Mouse (Mus musculus) midbrain, embryonic 12.5 days (tissue): ENCODE results near the gene Wipf1. TPM values are rescaled to one million over a fixed set of nuclear protein-coding genes. Genes with fewer than 3 reads are reported as not detected.

Experiments
- ATAC-seq: fragments of 200-750 bp; cut with Nextera tagmentation; 2 replicates; pipeline ENCODE4 v1.8.0; 2017; ENCODE audit warnings: low read depth, moderate TSS enrichment, moderate library complexity; ENCODE audit not compliant: low FRiP score
- H3K27ac ChIP-seq: fragments of 300-500 bp; sonication (generic); replicated peaks from 2 replicates; pipeline ENCODE4 v1.5.1; 2016; ENCODE audit warnings: mild to moderate bottlenecking
- H3K27me3 ChIP-seq: fragments of 300-500 bp; sonication (generic); 2 replicates; pipeline ENCODE4 v1.6.1; 2016; ENCODE audit warnings: mild to moderate bottlenecking
- H3K36me3 ChIP-seq: fragments of 300-500 bp; sonication (generic); 2 replicates; pipeline ENCODE4 v1.6.1; 2016
- H3K4me1 ChIP-seq: fragments of 300-500 bp; sonication (generic); 2 replicates; pipeline ENCODE4 v1.6.1; 2016
- H3K4me2 ChIP-seq: fragments of 300-500 bp; sonication (generic); replicated peaks from 2 replicates; pipeline ENCODE4 v1.6.1; 2016; ENCODE audit warnings: mild to moderate bottlenecking, moderate library complexity
- H3K4me3 ChIP-seq: fragments of 300-500 bp; sonication (generic); 2 replicates; pipeline ENCODE4 v1.5.1; 2016; ENCODE audit warnings: mild to moderate bottlenecking
- H3K9ac ChIP-seq: fragments of 300-500 bp; sonication (generic); replicated peaks from 2 replicates; pipeline ENCODE4 v1.6.1; 2016; ENCODE audit warnings: mild to moderate bottlenecking, moderate library complexity
- H3K9me3 ChIP-seq: fragments of 300-500 bp; sonication (generic); 2 replicates; pipeline ENCODE4 v1.6.1; 2016; ENCODE audit warnings: mild to moderate bottlenecking
- WGBS: fragments of 180-500 bp; shearing (Covaris S2); methylation state at CpG from one replicate; pipeline ENCODE4 v1.1.7; 2016; 5-methylcytosine and 5-hydroxymethylcytosine counted together
- polyA plus RNA-seq: library from polyadenylated mRNA; unstranded; fragments of >200 nt; fragmentation: Nextera tagmentation; extraction: Ambion mirVana; gene quantifications from 2 replicates; pipeline ENCODE4 v1.2.1, GENCODE M21; 2016

The Wipf1 gene
- polyA plus RNA-seq, 1 experiment from 2014 or later, result 5.3 TPM

DNA sequence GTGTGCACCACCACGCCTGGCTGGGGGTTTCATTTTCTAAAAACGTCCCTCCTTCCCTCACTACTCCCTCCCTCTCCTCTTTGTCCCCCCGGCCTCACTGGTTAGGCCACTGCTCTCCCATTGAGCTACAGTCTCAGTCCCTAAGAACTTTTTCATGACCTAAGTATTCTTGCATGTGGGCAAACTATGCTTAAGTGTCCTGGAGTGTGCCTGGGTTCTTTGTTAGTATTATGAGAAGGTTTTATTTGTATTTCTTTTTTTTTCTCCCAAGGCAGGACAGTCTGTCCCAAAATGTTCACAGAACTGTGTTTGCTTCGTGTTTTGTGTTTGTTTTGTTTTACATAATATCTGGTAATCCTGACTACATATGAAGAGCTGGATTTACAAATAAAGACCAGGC lies 121.9 kb downstream of the Wipf1 start:
- Histone ChIP-seq H3K4me3 (no peak overlapping the region), H3K4me1 (no peaks in the 10 kb centered on the region), H3K27me3 (no peaks in the 10 kb centered on the region), H3K36me3 (no peaks in the 10 kb centered on the region), H3K9me3 (no peaks in the 10 kb centered on the region), H3K27ac (no peak overlapping the region), H3K9ac (no peak overlapping the region), H3K4me2 (no peak overlapping the region)
- WGBS, result 59% methylated on average over 4 of the region's 4 CpGs
- ATAC-seq, result no peak

DNA sequence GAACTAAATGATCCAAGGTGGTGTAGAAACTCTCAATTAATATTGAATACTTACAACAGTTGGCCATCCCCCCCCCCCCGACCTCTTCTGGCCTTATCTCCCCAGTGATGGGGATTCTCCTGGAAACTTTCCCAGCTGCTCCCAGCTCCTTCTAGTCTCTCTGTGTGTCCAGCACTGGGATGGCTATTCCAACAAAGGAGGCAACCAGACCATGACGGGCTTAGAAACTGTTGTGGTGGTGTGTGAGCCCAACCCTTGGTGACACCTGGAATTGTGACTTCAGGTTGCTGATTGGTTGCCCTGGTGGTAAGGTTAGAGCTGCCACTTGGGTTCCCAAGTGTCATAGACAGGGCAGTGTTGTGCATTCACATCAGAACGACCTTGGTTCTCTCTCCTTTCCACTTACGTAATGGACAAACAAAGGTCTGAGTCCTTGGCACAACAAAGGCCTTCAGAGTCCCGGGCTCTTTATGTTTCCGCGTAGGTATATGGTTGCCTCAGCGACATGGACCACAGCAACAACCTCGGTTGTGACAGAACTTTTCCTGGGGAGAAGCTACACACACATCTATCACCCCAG lies 123.1 kb downstream of the Wipf1 start:
- Histone ChIP-seq H3K9ac (no peak overlapping the region), H3K4me2 (no peak overlapping the region), H3K9me3 (no peaks in the 10 kb centered on the region), H3K27ac (no peak overlapping the region), H3K36me3 (no peaks in the 10 kb centered on the region), H3K4me3 (no peak overlapping the region), H3K4me1 (no peaks in the 10 kb centered on the region), H3K27me3 (no peaks in the 10 kb centered on the region)
- ATAC-seq, result no peak
- WGBS, result 87% methylated on average over 9 of the region's 9 CpGs

DNA sequence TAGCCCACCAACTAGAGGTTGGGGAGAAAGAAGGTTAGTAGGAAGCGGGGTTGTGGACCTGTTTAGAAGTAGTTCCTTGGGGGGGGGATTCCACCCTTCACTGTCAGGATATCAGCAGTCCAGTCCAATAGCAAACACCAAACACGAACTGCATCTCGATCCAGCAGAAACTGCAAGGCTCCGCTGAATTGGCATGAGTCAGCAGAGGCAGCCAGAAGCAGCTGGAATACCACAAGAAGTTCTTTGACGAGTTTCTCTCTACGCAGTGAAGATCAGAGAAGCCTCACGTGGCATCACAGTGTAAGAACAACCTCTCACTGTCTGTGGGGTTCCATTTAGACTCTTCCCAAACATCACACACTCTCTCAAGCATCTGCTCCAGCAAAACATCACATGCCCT lies 124.6 kb downstream of the Wipf1 start:
- WGBS, result 92% methylated on average over 7 of the region's 7 CpGs
- H3K27ac ChIP-seq, result no peak overlapping the region

DNA sequence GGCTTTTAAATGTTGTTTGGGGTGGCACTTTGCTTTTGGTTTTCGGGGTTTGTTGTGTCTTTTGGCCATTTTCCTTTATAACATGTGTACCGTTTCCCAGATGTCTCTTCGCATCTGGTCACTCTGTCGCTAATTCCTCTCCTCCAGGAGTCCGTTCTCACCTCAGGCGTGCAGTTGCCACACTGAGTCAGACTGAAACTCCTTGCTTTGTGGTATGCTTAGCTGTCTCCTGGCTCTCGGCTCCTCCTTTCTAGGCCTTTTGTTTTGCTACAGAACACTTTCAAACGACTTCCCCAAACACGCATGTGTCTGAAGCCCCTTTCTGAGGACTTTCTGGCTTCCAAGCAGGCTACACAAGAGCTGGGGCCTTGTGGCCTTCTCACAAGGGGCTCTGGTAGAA lies 125.1 kb downstream of the Wipf1 start:
- Histone ChIP-seq H3K9me3 (no peaks in the 10 kb centered on the region), H3K4me3 (no peak overlapping the region), H3K27ac (no peak overlapping the region), H3K27me3 (no peaks in the 10 kb centered on the region), H3K36me3 (no peaks in the 10 kb centered on the region), H3K4me2 (no peak overlapping the region), H3K9ac (no peak overlapping the region), H3K4me1 (no peaks in the 10 kb centered on the region)
- 87% methylated on average over 9 of the region's 9 CpGs for WGBS
- ATAC-seq, result no peak

More for the DNA sequence above, 124.6 kb downstream of the Wipf1 start:
- Histone ChIP-seq H3K4me2 (no peak overlapping the region), H3K4me3 (no peak overlapping the region), H3K9ac (no peak overlapping the region), H3K4me1 (no peaks in the 10 kb centered on the region), H3K36me3 (no peaks in the 10 kb centered on the region), H3K9me3 (no peaks in the 10 kb centered on the region), H3K27me3 (no peaks in the 10 kb centered on the region)
- ATAC-seq, result no peak

DNA sequence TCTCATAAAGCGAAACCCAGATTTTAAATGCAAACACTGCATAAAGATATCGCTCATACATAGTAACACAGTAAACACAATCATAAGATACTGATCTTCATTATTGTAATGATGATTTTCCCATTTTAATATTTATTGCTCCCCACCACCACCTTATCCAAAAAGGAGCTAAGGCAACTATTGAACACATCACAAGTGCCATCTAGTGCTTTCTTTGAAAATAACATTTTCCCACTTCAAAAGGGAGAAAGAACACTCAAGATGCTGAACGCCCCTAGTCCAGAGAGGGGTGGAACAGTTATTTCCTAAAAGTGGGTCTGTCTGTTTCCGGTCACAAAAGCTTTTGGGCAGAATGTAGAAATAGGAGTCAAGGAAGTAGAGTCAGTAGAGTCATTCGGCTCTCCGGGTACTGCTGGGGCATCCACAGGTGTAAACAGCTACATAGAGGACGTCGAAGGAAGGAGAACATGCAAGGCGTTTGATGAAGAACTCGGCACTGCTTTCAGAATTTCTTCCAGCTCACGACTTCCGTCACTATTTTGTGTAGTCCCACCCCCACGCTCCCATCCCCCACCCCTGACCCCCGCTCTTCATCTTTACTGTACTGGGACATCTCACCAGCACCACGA lies 126.0 kb downstream of the Wipf1 start:
- no peaks in the 10 kb centered on the region for H3K27me3 ChIP-seq
- H3K9me3 ChIP-seq, result no peaks in the 10 kb centered on the region
- no peaks in the 10 kb centered on the region for H3K36me3 ChIP-seq
- no peaks in the 10 kb centered on the region for H3K4me1 ChIP-seq
- WGBS, result 87% methylated on average over 15 of the region's 15 CpGs
- no peak overlapping the region for H3K9ac ChIP-seq
- no peak overlapping the region for H3K4me2 ChIP-seq
- ATAC-seq, result no peak
- no peak overlapping the region for H3K4me3 ChIP-seq
- no peak overlapping the region for H3K27ac ChIP-seq

DNA sequence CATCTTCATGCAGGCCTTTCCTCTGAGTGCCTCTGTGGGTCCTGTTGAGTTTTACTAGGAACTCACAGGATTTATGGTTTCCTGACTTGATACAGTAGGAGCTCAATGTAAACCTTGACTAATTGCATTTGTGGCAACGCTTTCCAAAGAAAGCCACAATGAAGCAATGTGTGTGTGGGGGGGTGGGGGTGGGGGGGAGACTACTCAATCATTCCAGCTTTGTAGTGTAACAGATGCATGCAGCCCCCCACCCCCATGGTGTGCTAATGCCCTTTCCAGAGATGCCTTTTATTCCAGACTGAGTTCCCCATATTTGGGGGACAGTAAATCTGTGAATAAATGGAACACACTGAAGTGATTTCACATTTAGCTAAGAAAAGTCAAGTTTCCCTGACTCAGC lies 127.8 kb downstream of the Wipf1 start:
- 71% methylated on average over 1 of the region's 1 CpGs for WGBS

DNA sequence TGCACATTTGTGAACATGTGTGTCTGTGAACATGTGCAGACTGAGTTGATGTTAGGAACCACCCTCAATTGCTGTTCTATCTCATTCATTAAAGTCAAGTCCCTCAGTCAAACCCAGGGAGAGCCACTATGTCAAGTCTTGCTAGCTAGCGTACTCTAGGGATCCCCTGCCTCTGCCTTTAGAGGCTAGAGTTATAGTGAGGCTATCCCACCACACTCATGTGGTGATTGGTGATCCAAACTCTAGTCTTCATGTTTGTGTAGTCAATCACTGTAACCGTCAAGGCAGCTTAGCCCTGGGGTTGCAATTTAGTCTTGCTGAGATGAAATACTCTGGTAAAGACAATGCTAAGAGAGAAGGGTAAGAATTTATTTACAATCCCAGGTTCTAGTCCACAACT lies 132.1 kb downstream of the Wipf1 start:
- WGBS, result 91% methylated on average over 2 of the region's 2 CpGs
- Histone ChIP-seq H3K4me1 (no peaks in the 10 kb centered on the region), H3K4me3 (no peak overlapping the region)

More for the DNA sequence above, 127.8 kb downstream of the Wipf1 start:
- Histone ChIP-seq H3K27me3 (no peaks in the 10 kb centered on the region), H3K27ac (no peak overlapping the region), H3K9ac (no peak overlapping the region), H3K9me3 (no peaks in the 10 kb centered on the region), H3K4me3 (no peak overlapping the region), H3K4me2 (no peak overlapping the region), H3K36me3 (no peaks in the 10 kb centered on the region), H3K4me1 (no peaks in the 10 kb centered on the region)
- no peak for ATAC-seq

DNA sequence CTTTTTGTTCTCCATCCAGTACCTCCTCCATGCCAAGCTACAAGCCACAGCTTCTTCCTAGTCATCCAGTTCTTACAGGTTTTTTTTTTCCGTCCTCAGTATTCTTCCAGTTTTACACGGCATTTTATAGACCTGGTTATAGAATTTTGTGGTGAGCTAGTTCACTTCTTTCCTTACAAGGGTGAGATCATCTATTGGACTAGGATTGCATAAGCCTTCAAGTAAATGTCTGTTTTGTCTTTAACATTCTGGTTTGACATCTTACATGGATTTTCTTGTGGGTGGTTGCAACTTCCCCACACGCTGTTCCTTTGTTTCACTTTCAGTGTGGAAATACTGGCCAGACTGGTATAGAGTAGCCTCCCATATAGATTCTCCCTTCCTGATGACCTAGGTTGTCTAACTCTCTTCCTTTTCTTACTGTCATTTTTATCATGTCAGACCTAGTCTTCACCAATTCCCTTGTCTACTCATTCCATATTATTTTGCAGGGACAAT lies 132.7 kb downstream of the Wipf1 start:
- no peak overlapping the region for H3K4me3 ChIP-seq
- 88% methylated on average over 3 of the region's 3 CpGs for WGBS
- no peaks in the 10 kb centered on the region for H3K27me3 ChIP-seq
- no peaks in the 10 kb centered on the region for H3K36me3 ChIP-seq
- H3K4me1 ChIP-seq, result no peaks in the 10 kb centered on the region
- H3K4me2 ChIP-seq, result no peak overlapping the region
- ATAC-seq, result no peak
- H3K27ac ChIP-seq, result no peak overlapping the region
- H3K9me3 ChIP-seq, result no peaks in the 10 kb centered on the region
- no peak overlapping the region for H3K9ac ChIP-seq

More for the DNA sequence above, 132.1 kb downstream of the Wipf1 start:
- no peak overlapping the region for H3K9ac ChIP-seq
- no peaks in the 10 kb centered on the region for H3K9me3 ChIP-seq
- no peak overlapping the region for H3K4me2 ChIP-seq
- no peaks in the 10 kb centered on the region for H3K36me3 ChIP-seq
- no peaks in the 10 kb centered on the region for H3K27me3 ChIP-seq
- no peak overlapping the region for H3K27ac ChIP-seq
- ATAC-seq, result no peak

DNA sequence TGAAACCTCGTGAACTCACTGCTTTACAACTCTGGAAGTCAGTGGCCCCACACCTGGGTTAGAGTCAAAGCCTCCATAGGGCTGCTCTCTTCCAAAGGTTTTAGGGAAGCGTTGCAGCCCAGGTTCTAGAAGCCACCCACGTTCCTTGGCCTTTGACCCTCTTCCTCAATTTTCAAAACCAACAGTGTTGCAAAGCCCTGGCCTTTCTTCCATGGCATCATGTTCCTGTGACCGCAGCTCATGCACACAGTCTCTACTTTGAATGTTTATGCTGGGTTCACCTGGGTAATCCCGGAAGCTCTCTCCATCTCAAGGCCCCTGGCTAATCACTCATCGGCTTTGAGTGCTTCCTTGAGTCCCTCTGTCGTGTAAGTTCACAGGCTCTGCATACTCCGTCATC lies 134.0 kb downstream of the Wipf1 start:
- H3K9ac ChIP-seq, result no peak overlapping the region
- H3K4me3 ChIP-seq, result no peak overlapping the region
- no peaks in the 10 kb centered on the region for H3K27me3 ChIP-seq
- no peaks in the 10 kb centered on the region for H3K4me1 ChIP-seq
- ATAC-seq, result no peak
- H3K27ac ChIP-seq, result no peak overlapping the region
- H3K4me2 ChIP-seq, result no peak overlapping the region
- H3K36me3 ChIP-seq, result no peaks in the 10 kb centered on the region
- WGBS, result 86% methylated on average over 8 of the region's 8 CpGs
- H3K9me3 ChIP-seq, result no peaks in the 10 kb centered on the region

DNA sequence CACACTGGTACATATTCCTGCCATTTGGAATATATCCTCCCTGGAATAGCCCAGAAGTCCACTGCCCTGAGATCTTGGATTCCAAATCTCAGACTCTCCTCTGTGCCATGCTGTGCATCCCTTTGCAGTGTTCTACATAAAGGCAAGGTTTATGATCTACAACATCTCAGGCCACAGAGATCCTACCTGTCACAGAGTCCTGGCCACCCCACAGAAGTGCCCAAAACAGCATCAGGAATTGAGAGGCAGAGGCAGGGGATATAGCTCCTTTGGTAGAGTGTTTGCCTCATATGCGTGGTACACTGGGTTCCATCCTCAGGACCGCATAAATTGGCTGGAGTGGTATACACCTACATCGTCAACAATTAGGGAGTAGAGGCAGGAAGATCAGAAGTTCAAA lies 135.1 kb downstream of the Wipf1 start:
- H3K9ac ChIP-seq, result no peak overlapping the region
- no peak overlapping the region for H3K4me2 ChIP-seq

DNA sequence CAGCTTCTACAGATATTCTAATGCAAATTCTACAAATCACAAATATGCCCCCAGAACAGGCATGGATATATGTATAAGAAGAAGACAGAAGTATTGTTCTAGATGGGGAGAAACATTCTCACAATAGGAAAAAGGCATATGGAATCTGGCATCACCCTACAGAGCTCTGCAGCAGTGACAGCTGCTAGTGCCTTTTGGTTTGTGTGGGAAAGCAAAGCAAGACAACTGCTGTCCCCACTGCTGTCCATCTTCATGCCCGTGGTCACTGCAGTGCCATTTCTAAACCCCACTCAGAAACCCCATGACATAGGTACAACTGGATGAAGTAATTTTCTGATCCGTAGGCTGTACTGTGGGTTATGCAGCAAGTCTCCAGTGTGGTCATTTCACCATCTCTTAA lies 136.8 kb downstream of the Wipf1 start:
- no peak for ATAC-seq
- Histone ChIP-seq H3K9me3 (no peaks in the 10 kb centered on the region), H3K4me3 (no peak overlapping the region), H3K9ac (no peak overlapping the region), H3K27ac (no peak overlapping the region), H3K36me3 (no peaks in the 10 kb centered on the region), H3K27me3 (no peaks in the 10 kb centered on the region), H3K4me2 (no peak overlapping the region), H3K4me1 (no peaks in the 10 kb centered on the region)
- WGBS, result 76% methylated on average over 2 of the region's 2 CpGs

More for the DNA sequence above, 135.1 kb downstream of the Wipf1 start:
- WGBS, result 93% methylated on average over 3 of the region's 3 CpGs
- H3K27me3 ChIP-seq, result no peaks in the 10 kb centered on the region
- no peaks in the 10 kb centered on the region for H3K36me3 ChIP-seq
- no peaks in the 10 kb centered on the region for H3K4me1 ChIP-seq
- H3K27ac ChIP-seq, result no peak overlapping the region
- ATAC-seq, result no peak
- no peaks in the 10 kb centered on the region for H3K9me3 ChIP-seq
- no peak overlapping the region for H3K4me3 ChIP-seq

DNA sequence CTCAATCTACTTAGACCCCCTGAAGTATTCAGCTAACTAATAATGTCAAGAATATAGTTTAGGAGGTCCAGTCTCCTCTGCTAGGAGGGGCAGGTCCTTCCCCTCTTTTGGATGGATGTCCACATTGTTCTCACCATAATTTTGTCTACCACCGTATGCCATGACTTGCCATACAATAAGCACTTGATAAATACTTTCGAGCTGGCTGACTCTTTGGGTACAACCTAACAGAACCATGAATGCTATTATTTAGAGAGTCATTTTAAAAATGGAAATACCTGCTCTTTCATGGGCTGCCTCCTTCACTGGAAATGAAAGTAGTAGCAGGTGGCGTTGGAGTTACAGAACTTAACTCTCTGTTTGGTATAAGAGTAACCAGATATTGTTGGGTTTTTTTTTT lies 139.6 kb downstream of the Wipf1 start:
- ATAC-seq, result no peak
- Histone ChIP-seq H3K27ac (no peak overlapping the region), H3K4me3 (no peak overlapping the region), H3K4me1 (no peaks in the 10 kb centered on the region; the same call in 1 of the 2 replicates), H3K9ac (no peak overlapping the region), H3K9me3 (no peaks in the 10 kb centered on the region), H3K36me3 (no peaks in the 10 kb centered on the region), H3K27me3 (0 out of 2 replicates have a peak, but pooled peaks cover 4% of the 10 kb centered on the region), H3K4me2 (no peak overlapping the region)
- WGBS, result 90% methylated on average over 3 of the region's 3 CpGs
